ENCODE assay signal across 7 mouse cellular contexts in the genomic region with DNA sequence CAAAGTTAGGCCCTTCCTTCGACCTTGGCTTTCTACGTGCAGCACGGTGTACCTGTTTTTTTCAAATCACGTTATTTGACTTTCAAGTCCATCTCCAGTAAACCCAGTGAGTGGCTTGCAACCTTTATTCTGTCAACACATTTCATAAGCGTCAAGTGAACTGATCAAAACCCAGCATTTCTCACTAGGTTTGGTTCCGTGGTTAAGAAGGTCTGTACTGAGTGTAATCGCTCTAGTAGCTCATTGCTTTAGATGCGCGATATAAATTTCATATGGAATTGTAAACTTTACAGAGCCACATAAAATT. TPM values are rescaled to one million over a fixed set of nuclear protein-coding genes. Genes with fewer than 3 reads are reported as not detected.
DNase-seq lines count a peak whose midpoint lies in the region; ATAC-seq and TF ChIP-seq lines count a peak whose summit lies in the region.

No protein-coding gene starts in this region.

- H3K9me3 ChIP-seq in megakaryocyte, embryonic 14.5 days = no peaks in the 10 kb centered on the region
- no peaks in the 10 kb centered on the region for H3K9me3 ChIP-seq in forebrain, embryonic 10.5 days
- no peaks in the 10 kb centered on the region for H3K9me3 ChIP-seq in limb, embryonic 14.5 days (ENCODE audit: control insufficient read depth, low read length)
- no peaks in the 10 kb centered on the region for H3K9me3 ChIP-seq in stomach, embryonic 16.5 days (replicated peaks; ENCODE audit: control insufficient read depth, low read length)

- peak overlapping the region; percentile 84 for H3K9ac ChIP-seq in limb, embryonic 14.5 days (ENCODE audit: low read depth, low read length, severe bottlenecking)
- peak overlapping the region; percentile 95 for H3K9ac ChIP-seq in stomach, embryonic 16.5 days (ENCODE audit: low read length)

- H3K4me1 ChIP-seq in megakaryocyte, embryonic 14.5 days = peaks cover 48% of the 10 kb centered on the region
- peaks cover 28% of the 10 kb centered on the region for H3K4me1 ChIP-seq in forebrain, embryonic 10.5 days
- H3K4me1 ChIP-seq in limb, embryonic 14.5 days (ENCODE audit: control insufficient read depth, insufficient read depth, low read length) = peaks cover 10% of the 10 kb centered on the region
- H3K4me1 ChIP-seq in stomach, embryonic 16.5 days (ENCODE audit: control insufficient read depth, insufficient read depth, low read length) = peaks cover 8% of the 10 kb centered on the region

- DNase-seq in forebrain, embryonic 10.5 days (ENCODE audit: extremely low spot score, low spot score) = no peak
- DNase-seq in limb, embryonic 14.5 days (ENCODE audit: low spot score) = no peak
- no peak for DNase-seq in adrenal gland, postnatal 36 days

- peak overlapping the region; percentile 71 for H3K4me2 ChIP-seq in limb, embryonic 14.5 days (replicated peaks; ENCODE audit: low read depth, low read length, severe bottlenecking)
- peak overlapping the region; percentile 75 for H3K4me2 ChIP-seq in stomach, embryonic 16.5 days (ENCODE audit: low read depth, low read length)

- no peak for TF ChIP-seq POLR2A in limb, embryonic 14.5 days (IDR thresholded peaks at IDR 0.05; ENCODE audit: borderline replicate concordance, extremely low read depth, insufficient read depth, insufficient read length)

- no peaks in the 10 kb centered on the region for H3K27me3 ChIP-seq in megakaryocyte, embryonic 14.5 days (replicated peaks)
- no peaks in the 10 kb centered on the region for H3K27me3 ChIP-seq in forebrain, embryonic 10.5 days (ENCODE audit: poor library complexity, severe bottlenecking)
- no peaks in the 10 kb centered on the region for H3K27me3 ChIP-seq in limb, embryonic 14.5 days (ENCODE audit: control insufficient read depth, insufficient read depth, low read length)
- H3K27me3 ChIP-seq in stomach, embryonic 16.5 days (ENCODE audit: control insufficient read depth, insufficient read depth, low read length) = no peaks in the 10 kb centered on the region

- WGBS in forebrain, embryonic 10.5 days = 6% methylated on average over 9 of the region's 9 CpGs
- 1% methylated on average over 9 of the region's 9 CpGs for WGBS in limb, embryonic 14.5 days
- WGBS in stomach, embryonic 16.5 days = 2% methylated on average over 9 of the region's 9 CpGs

- no peak for ATAC-seq in megakaryocyte, adult 5-6 weeks (ENCODE audit: poor library complexity, severe bottlenecking)
- no peak for ATAC-seq in limb, embryonic 14.5 days (ENCODE audit: low FRiP score, low read depth)
- peak; percentile 1; the same call in 1 of the 2 replicates for ATAC-seq in stomach, embryonic 16.5 days (ENCODE audit: insufficient read depth, low FRiP score)
- no peak for ATAC-seq in cerebellum, adult (ENCODE audit: insufficient number of reproducible peaks, low FRiP score, low TSS enrichment)

- peaks cover 35% of the 10 kb centered on the region for H3K36me3 ChIP-seq in megakaryocyte, embryonic 14.5 days (replicated peaks; ENCODE audit: low read length)
- peaks cover 35% of the 10 kb centered on the region for H3K36me3 ChIP-seq in forebrain, embryonic 10.5 days (replicated peaks)
- H3K36me3 ChIP-seq in limb, embryonic 14.5 days (ENCODE audit: control insufficient read depth, insufficient read depth, low read length) = peaks cover 35% of the 10 kb centered on the region
- H3K36me3 ChIP-seq in stomach, embryonic 16.5 days (ENCODE audit: control insufficient read depth, insufficient read depth, low read length) = peaks cover 5% of the 10 kb centered on the region; the same call in 1 of the 2 replicates

- H3K4me3 ChIP-seq in megakaryocyte, embryonic 14.5 days (replicated peaks) = peak overlapping the region; percentile 93
- H3K4me3 ChIP-seq in forebrain, embryonic 10.5 days = peak overlapping the region; percentile 70
- H3K4me3 ChIP-seq in limb, embryonic 14.5 days (replicated peaks; ENCODE audit: low read length) = peak overlapping the region; percentile 69
- peak overlapping the region; percentile 92 for H3K4me3 ChIP-seq in stomach, embryonic 16.5 days (replicated peaks; ENCODE audit: low read length)

- peak overlapping the region; percentile 95 for H3K27ac ChIP-seq in forebrain, embryonic 10.5 days
- peak overlapping the region; percentile 72; the same call in 1 of the 2 replicates for H3K27ac ChIP-seq in limb, embryonic 14.5 days (replicated peaks; ENCODE audit: low read depth, low read length)
- H3K27ac ChIP-seq in stomach, embryonic 16.5 days (ENCODE audit: low read length) = peak overlapping the region; percentile 82

RNA-seq across cellular contexts. Expression of a gene that starts 0.5 kb away (rescaled TPM):
- polyA plus RNA-seq in megakaryocyte, embryonic 14.5 days (2012; ENCODE audit: insufficient read depth, low replicate concordance) = 2.5 and 12.6 TPM in 2 replicates
- 67.0 and 85.0 TPM in 2 replicates for total RNA-seq in megakaryocyte, adult 5-6 weeks (2015)
- 67.1 and 71.1 TPM in 2 replicates for total RNA-seq in megakaryocyte, adult 5-6 weeks (2017)
- polyA plus RNA-seq in forebrain, embryonic 10.5 days (2016; fragmentation: Nextera tagmentation; extraction: Ambion mirVana) = 276 and 281 TPM in 2 replicates
- polyA plus RNA-seq in limb, embryonic 14.5 days (2012; rRNA removed) = 86.4 and 104 TPM in 2 replicates
- 171 and 193 TPM in 2 replicates for polyA plus RNA-seq in limb, embryonic 14.5 days (2014; fragmentation: Nextera tagmentation; extraction: Ambion mirVana)
- 169 and 178 TPM in 2 replicates for polyA plus RNA-seq in stomach, embryonic 16.5 days (2015; fragmentation: Nextera tagmentation; extraction: Ambion mirVana)
- 100 to 1,000 TPM; 160 to 207 TPM for total RNA-seq in adrenal gland, postnatal 36 days (2021)

RNA-seq across cellular contexts. Expression of a gene that starts 28.2 kb away (rescaled TPM):
- not detected in 2 replicates for polyA plus RNA-seq in megakaryocyte, embryonic 14.5 days (2012; ENCODE audit: insufficient read depth, low replicate concordance)
- not detected in 2 replicates for total RNA-seq in megakaryocyte, adult 5-6 weeks (2015)
- not detected in 2 replicates for total RNA-seq in megakaryocyte, adult 5-6 weeks (2017)
- polyA plus RNA-seq in forebrain, embryonic 10.5 days (2016; fragmentation: Nextera tagmentation; extraction: Ambion mirVana) = not detected in 2 replicates
- polyA plus RNA-seq in limb, embryonic 14.5 days (2012; rRNA removed) = not detected in 2 replicates
- not detected in 2 replicates for polyA plus RNA-seq in limb, embryonic 14.5 days (2014; fragmentation: Nextera tagmentation; extraction: Ambion mirVana)
- not detected in 2 replicates for polyA plus RNA-seq in stomach, embryonic 16.5 days (2015; fragmentation: Nextera tagmentation; extraction: Ambion mirVana)
- under 1 TPM; 0.43 to 0.83 TPM for total RNA-seq in adrenal gland, postnatal 36 days (2021)

RNA-seq across cellular contexts. Expression of a gene that starts 45.9 kb away (rescaled TPM):
- 10.2 and 16.6 TPM in 2 replicates for polyA plus RNA-seq in megakaryocyte, embryonic 14.5 days (2012; ENCODE audit: insufficient read depth, low replicate concordance)
- 20.9 and 24.0 TPM in 2 replicates for total RNA-seq in megakaryocyte, adult 5-6 weeks (2015)
- total RNA-seq in megakaryocyte, adult 5-6 weeks (2017) = 28.5 and 36.9 TPM in 2 replicates
- polyA plus RNA-seq in forebrain, embryonic 10.5 days (2016; fragmentation: Nextera tagmentation; extraction: Ambion mirVana) = 45.2 and 45.9 TPM in 2 replicates
- 49.0 and 51.5 TPM in 2 replicates for polyA plus RNA-seq in limb, embryonic 14.5 days (2012; rRNA removed)
- 45.3 and 45.5 TPM in 2 replicates for polyA plus RNA-seq in limb, embryonic 14.5 days (2014; fragmentation: Nextera tagmentation; extraction: Ambion mirVana)
- polyA plus RNA-seq in stomach, embryonic 16.5 days (2015; fragmentation: Nextera tagmentation; extraction: Ambion mirVana) = 50.0 and 53.4 TPM in 2 replicates
- 10 to 100 TPM; 53.8 to 57.9 TPM for total RNA-seq in adrenal gland, postnatal 36 days (2021)
